Mouse (Mus musculus): Measurements from ENCODE around the gene Gm10647. TPM values are rescaled to one million over a fixed set of nuclear protein-coding genes. Genes with fewer than 3 reads are reported as not detected.
"Not testable (repeated sequence)": the region's sequence is repeated elsewhere in the genome, so short reads cannot be mapped to it uniquely, and the experiment has no call there.

Gene Gm10647
- total RNA-seq, 2 experiments from 2014 or later, result 0.23 to 0.44 TPM

- Histone ChIP-seq H3K4me3 (no peak overlapping the region), H3K27ac (no peak overlapping the region)
- TF ChIP-seq CTCF (IDR thresholded peaks at IDR 0.05), result no peak
- intact Hi-C loops (cut with DNase I), result no loop called here
- DNase-seq (ENCODE audit: extremely low spot score in 1 of 2, low spot score in 2 of 2), result no peak
Observed at GRCm38 (mm10) chr9:66801947-66802346, 5.1 kb downstream of the Gm10647 start.

- H3K4me3 ChIP-seq; H3K27ac ChIP-seq; DNase-seq (ENCODE audit: extremely low spot score in 1 of 2, low spot score in 2 of 2); intact Hi-C loops (cut with DNase I): not testable (repeated sequence)
Observed at GRCm38 (mm10) chr9:66805951-66806350, 9.1 kb downstream of the Gm10647 start.

GRCm38 (mm10) chr9:66813392-66813791 is 16.6 kb downstream of the Gm10647 start:
- DNase-seq (ENCODE audit: extremely low spot score in 1 of 2, low spot score in 2 of 2), result no peak
- TF ChIP-seq CTCF (IDR thresholded peaks at IDR 0.05), result no peak
- H3K27ac ChIP-seq, result no peak overlapping the region
- no peak overlapping the region for H3K4me3 ChIP-seq
- intact Hi-C loops (cut with DNase I), result no loop called here

- intact Hi-C loops (cut with DNase I), result loop anchor here (2.0 kb wide), 1 partner anchor 40 kb away; no protein-coding TSS in a partner anchor
- Histone ChIP-seq H3K27ac (no peak overlapping the region), H3K4me3 (no peak overlapping the region)
- TF ChIP-seq CTCF (IDR thresholded peaks at IDR 0.05), result no peak
- DNase-seq (ENCODE audit: extremely low spot score in 1 of 2, low spot score in 2 of 2), result no peak
Observed at GRCm38 (mm10) chr9:66820996-66821395, 24.2 kb downstream of the Gm10647 start.

- H3K4me3 ChIP-seq; intact Hi-C loops (cut with DNase I); DNase-seq (ENCODE audit: extremely low spot score in 1 of 2, low spot score in 2 of 2); H3K27ac ChIP-seq: not testable (repeated sequence)
Observed at GRCm38 (mm10) chr9:66822255-66822654, 25.4 kb downstream of the Gm10647 start.

- Histone ChIP-seq H3K27ac (no peak overlapping the region), H3K4me3 (no peak overlapping the region)
- no peak for DNase-seq (ENCODE audit: extremely low spot score in 1 of 2, low spot score in 2 of 2)
- TF ChIP-seq CTCF (IDR thresholded peaks at IDR 0.05), result peak; percentile 87
- intact Hi-C loops (cut with DNase I), result loop anchor here (5.0 kb wide), 1 partner anchor 179 kb away; no protein-coding TSS in a partner anchor
Observed at GRCm38 (mm10) chr9:66825990-66826389, 29.2 kb downstream of the Gm10647 start.

GRCm38 (mm10) chr9:66832366-66832908 is 35.6 kb downstream of the Gm10647 start:
- no peak overlapping the region for H3K27ac ChIP-seq
- no peak for DNase-seq (ENCODE audit: extremely low spot score in 1 of 2, low spot score in 2 of 2)
- no peak overlapping the region for H3K4me3 ChIP-seq
- TF ChIP-seq CTCF (IDR thresholded peaks at IDR 0.05), result no peak
- intact Hi-C loops (cut with DNase I), result loop anchor here (5.0 kb wide), 2 partner anchors 210 to 320 kb away; partner anchors contain the start of gene Fbxl22

GRCm38 (mm10) chr9:66833851-66834250 is 37.0 kb downstream of the Gm10647 start:
- no peak overlapping the region; the same call in 1 of the 2 replicates for H3K27ac ChIP-seq
- TF ChIP-seq CTCF (IDR thresholded peaks at IDR 0.05), result no peak; the same call in 1 of the 2 replicates
- intact Hi-C loops (cut with DNase I), result loop anchor here (5.0 kb wide), 2 partner anchors 208 to 322 kb away; partner anchors contain the start of gene Fbxl22
- H3K4me3 ChIP-seq, result peak overlapping the region; percentile 64
- DNase-seq (ENCODE audit: extremely low spot score in 1 of 2, low spot score in 2 of 2), result no peak

- TF ChIP-seq CTCF (IDR thresholded peaks at IDR 0.05), result no peak
- intact Hi-C loops (cut with DNase I), result loop anchor here (5.0 kb wide), 4 partner anchors 83 to 322 kb away; partner anchors contain the start of genes Fbxl22 and Rab8b
- peak; percentile 97 to 98 for DNase-seq (ENCODE audit: extremely low spot score in 1 of 2, low spot score in 2 of 2)
- Histone ChIP-seq H3K4me3 (peak within 1 kb of the TSS; percentile 64), H3K27ac (peak within 1 kb of the TSS; percentile 30)
Observed at GRCm38 (mm10) chr9:66834318-66835096, 37.7 kb downstream of the Gm10647 start, which contains the start of gene Aph1c. TSS of gene Aph1c (minus strand) at chr9:66834726.

- DNase-seq (ENCODE audit: extremely low spot score in 1 of 2, low spot score in 2 of 2), result no peak
- TF ChIP-seq CTCF (IDR thresholded peaks at IDR 0.05), result no peak; the same call in 1 of the 2 replicates
- H3K27ac ChIP-seq, result peak overlapping the region; percentile 19; the same call in 1 of the 2 replicates
- intact Hi-C loops (cut with DNase I), result loop anchor here (5.0 kb wide), 2 partner anchors 82 to 102 kb away; partner anchors contain the start of gene Rab8b
- peak overlapping the region; percentile 64 for H3K4me3 ChIP-seq
Observed at GRCm38 (mm10) chr9:66835097-66835480, 38.2 kb downstream of the Gm10647 start.

GRCm38 (mm10) chr9:66846822-66847221 is 50.0 kb downstream of the Gm10647 start:
- H3K4me3 ChIP-seq, result no peak overlapping the region
- H3K27ac ChIP-seq, result no peak overlapping the region
- no peak for DNase-seq (ENCODE audit: extremely low spot score in 1 of 2, low spot score in 2 of 2)
- no peak for TF ChIP-seq CTCF (IDR thresholded peaks at IDR 0.05)
- intact Hi-C loops (cut with DNase I), result no loop called here

Other genes starting within 250 kb of the Gm10647 start
- 10 to 100 TPM; 32.5 to 40.0 TPM for gene Usp3, start 203.9 kb upstream of the Gm10647 start, total RNA-seq (2021)
- 10 to 100 TPM; 17.4 to 19.2 TPM for gene Car12, start 83.4 kb upstream of the Gm10647 start, total RNA-seq (2021)
- 10 to 100 TPM; 17.0 to 22.3 TPM for gene Aph1b, start 1.5 kb upstream of the Gm10647 start, total RNA-seq (2021)
- 1 to 10 TPM; 5.8 TPM for gene Aph1c, start 37.7 kb downstream of the Gm10647 start, total RNA-seq (2021)
- gene Rab8b, start 122.6 kb downstream of the Gm10647 start, total RNA-seq (2021), result 10 to 100 TPM; 30.7 to 32.1 TPM
- 10 to 100 TPM; 34.2 to 39.5 TPM for gene Rps27l, start 149.0 kb downstream of the Gm10647 start, total RNA-seq (2021)
- 10 to 100 TPM; 18.8 to 21.7 TPM for gene Lactb, start 178.4 kb downstream of the Gm10647 start, total RNA-seq (2021)